Mouse (Mus musculus) olfactory bulb, adult 2 months (tissue): ENCODE results near the gene Tnfrsf1a.

ENCODE experiments used
- CTCF ChIP-seq: fragments of 200-500 bp; IDR thresholded peaks from 2 replicates; pipeline ENCODE4 v1.5.1; 2012; ENCODE audit warnings: low read depth, mild to moderate bottlenecking, low read length, moderate library complexity; ENCODE audit not compliant: insufficient read depth
- POLR2A ChIP-seq: fragments of 200-500 bp; IDR thresholded peaks from 2 replicates; pipeline ENCODE4 v1.6.1; 2012; ENCODE audit warnings: mild to moderate bottlenecking, low read depth, low read length, moderate library complexity; ENCODE audit not compliant: insufficient read depth

DNA sequence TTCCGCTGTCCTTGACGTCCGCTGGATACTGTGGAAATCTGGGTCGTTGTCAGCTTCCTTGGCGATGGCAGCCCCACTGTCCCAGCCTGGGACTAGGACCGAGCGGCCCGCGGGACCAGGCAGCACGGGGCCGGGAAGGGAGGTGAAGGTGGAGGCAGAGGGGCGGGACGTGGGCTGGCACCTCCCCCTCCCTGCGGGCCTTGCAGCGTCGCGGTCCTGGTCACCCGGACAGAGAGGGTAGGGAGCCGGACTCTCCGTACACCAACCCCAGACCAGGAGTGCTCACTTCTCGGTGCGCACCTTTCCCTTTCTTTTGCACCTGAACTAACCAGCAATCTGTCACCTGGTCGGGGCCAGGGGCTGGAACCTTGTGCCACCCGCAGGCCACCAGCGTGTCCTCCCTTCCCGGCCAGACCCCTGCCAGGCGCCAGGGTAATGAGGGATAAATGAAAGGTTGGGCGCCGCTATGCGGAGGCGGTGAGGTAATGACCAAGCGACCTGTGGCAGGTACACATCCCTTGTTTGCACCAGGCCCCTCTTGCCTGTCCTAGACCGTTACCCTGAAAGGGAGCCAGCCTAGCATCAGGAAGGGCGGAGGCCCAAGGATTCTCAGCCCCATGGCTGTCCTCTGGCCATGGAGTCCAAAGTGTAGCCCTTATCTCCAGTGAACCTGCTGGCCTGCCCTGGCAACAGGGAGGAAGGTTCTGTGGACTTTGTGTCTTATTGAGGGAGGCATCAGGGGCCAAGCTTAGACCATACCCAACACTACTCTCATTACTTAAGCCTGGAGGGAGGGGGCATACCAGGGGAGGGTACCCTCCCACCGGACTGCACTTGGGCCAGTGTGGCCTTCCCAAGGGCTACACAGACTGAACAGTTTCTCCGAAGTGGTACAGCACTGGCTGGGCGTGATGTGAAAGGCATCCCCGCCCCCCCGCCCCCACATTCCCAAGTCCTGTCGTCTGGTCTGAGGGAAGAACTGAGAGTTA is 31.5 kb downstream of the Tnfrsf1a start, which contains the start of gene Plekhg6:
- TF ChIP-seq POLR2A, result no peak
- TF ChIP-seq CTCF, result no peak
